Mouse (Mus musculus) R1 (cell line): ENCODE measurements around the gene Rnf44.

ENCODE experiments used
- DNase-seq: peaks from one replicate; pipeline ENCODE4 v3.0.0-alpha.2; 2018; ENCODE audit warnings: low read depth, low spot score

Rnf44 gene

GRCm38 (mm10) chr13:54693558-54694347 is at the start of gene Rnf44:
Rnf44 (minus strand) TSS chr13:54693907.
- DNase-seq, result peak; percentile 99

GRCm38 (mm10) chr13:54738213-54738601 is 44.5 kb upstream of the Rnf44 start:
- peak; percentile 68 for DNase-seq

- DNase-seq, result peak; percentile 85
These were observed 43.9 kb upstream of the Rnf44 start for GRCm38 (mm10) chr13:54737488-54738212.

- no peak for DNase-seq
These were observed 43.2 kb upstream of the Rnf44 start for GRCm38 (mm10) chr13:54736931-54737330.

- no peak for DNase-seq
These were observed 32.4 kb upstream of the Rnf44 start for GRCm38 (mm10) chr13:54726131-54726530.

- peak; percentile 74 for DNase-seq
These were observed 29.4 kb upstream of the Rnf44 start for GRCm38 (mm10) chr13:54723143-54723542.

GRCm38 (mm10) chr13:54716916-54717315 is 23.2 kb upstream of the Rnf44 start:
- peak; percentile 81 for DNase-seq

GRCm38 (mm10) chr13:54714996-54715395 is 21.3 kb upstream of the Rnf44 start:
- no peak for DNase-seq

- DNase-seq, result peak; percentile 55
These were observed 20.7 kb upstream of the Rnf44 start for GRCm38 (mm10) chr13:54714393-54714792.

GRCm38 (mm10) chr13:54710866-54711265 is 17.2 kb upstream of the Rnf44 start:
- peak; percentile 83 for DNase-seq

- DNase-seq, result no peak
These were observed 11.2 kb upstream of the Rnf44 start for GRCm38 (mm10) chr13:54704890-54705289.

- no peak for DNase-seq
These were observed 8.8 kb upstream of the Rnf44 start for GRCm38 (mm10) chr13:54702507-54702906.

- DNase-seq, result no peak
These were observed 7.5 kb upstream of the Rnf44 start, which contains the start of gene Cdhr2 for GRCm38 (mm10) chr13:54701243-54701642. Cdhr2 (plus strand) TSS chr13:54701461.

GRCm38 (mm10) chr13:54695479-54696230 is 1.9 kb upstream of the Rnf44 start:
- no peak for DNase-seq

GRCm38 (mm10) chr13:54694348-54695060 is 797 bp upstream of the Rnf44 start:
- DNase-seq, result peak; percentile 94

- DNase-seq, result no peak
These were observed 773 bp downstream of the Rnf44 start for GRCm38 (mm10) chr13:54692711-54693557.

GRCm38 (mm10) chr13:54691737-54692136 is 2.0 kb downstream of the Rnf44 start:
- no peak for DNase-seq

GRCm38 (mm10) chr13:54690151-54690740 is 3.5 kb downstream of the Rnf44 start:
- DNase-seq, result no peak

- peak; percentile 100 for DNase-seq
These were observed 5.9 kb downstream of the Rnf44 start for GRCm38 (mm10) chr13:54687575-54688424.
